Mouse (Mus musculus) adrenal gland, adult 2 months (tissue): ENCODE data around the gene Rgl1. TPM values are rescaled to one million over a fixed set of nuclear protein-coding genes. Genes with fewer than 3 reads are reported as not detected.

ENCODE experiments used
- DNase-seq: peaks from one replicate; pipeline ENCODE4 v3.0.0; 2021
- polyA plus RNA-seq: library from polyadenylated mRNA; depleted of rRNA; stranded (reverse); fragments of >200 nt; gene quantifications from 2 replicates; pipeline ENCODE4 v1.2.3, GENCODE M21; 2012
- total RNA-seq, 2 experiments: library from RNA; stranded (reverse); gene quantifications; 2 replicates each; pipeline ENCODE4 v1.2.3; 2021

Rgl1 gene
- total and polyA plus RNA-seq, 3 experiments = 4.4 to 38.3 (median 17.9) TPM

DNA sequence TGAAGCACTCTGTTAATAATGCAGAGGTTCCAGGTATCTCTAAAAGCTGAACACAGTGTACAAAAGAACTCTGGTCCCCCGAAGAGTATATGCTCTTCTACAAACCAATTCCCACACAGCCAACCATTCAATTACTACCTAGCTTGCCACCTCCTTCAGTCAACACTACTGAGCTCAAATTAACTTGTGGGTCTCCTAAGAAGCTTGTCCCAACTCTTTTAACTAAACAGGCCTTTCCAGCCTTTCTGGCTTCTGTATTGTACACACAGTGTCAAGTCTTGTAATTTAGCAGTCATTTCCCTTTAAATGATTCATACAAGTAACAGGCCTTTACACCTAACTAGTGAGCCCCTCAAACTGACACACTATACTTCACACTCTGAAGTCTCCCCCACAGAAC is 48.8 kb downstream of the Rgl1 start:
- DNase-seq = no peak

GRCm38 (mm10) chr1:152714405-152714804 is 51.7 kb downstream of the Rgl1 start:
- DNase-seq = no peak

DNA sequence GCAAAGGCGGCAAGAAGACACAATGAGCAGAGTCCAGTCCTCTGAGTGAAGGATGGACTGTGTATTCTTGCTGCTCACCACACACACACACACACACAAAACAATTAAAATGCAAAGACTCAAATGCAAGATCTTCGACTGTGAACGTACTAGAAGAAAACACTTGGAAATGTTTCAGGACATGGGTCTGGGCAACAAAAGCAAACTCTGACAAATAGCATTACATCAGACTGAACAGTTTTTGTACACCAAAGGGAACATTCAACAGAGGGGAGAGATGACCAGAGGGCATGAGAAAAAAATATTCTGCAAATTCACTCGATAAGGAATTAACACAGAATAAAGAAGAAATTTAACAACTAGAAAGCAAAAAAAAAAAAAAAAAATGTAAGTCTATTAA is 52.2 kb downstream of the Rgl1 start:
- DNase-seq = no peak

GRCm38 (mm10) chr1:152711037-152711436 is 55.1 kb downstream of the Rgl1 start:
- no peak for DNase-seq

DNA sequence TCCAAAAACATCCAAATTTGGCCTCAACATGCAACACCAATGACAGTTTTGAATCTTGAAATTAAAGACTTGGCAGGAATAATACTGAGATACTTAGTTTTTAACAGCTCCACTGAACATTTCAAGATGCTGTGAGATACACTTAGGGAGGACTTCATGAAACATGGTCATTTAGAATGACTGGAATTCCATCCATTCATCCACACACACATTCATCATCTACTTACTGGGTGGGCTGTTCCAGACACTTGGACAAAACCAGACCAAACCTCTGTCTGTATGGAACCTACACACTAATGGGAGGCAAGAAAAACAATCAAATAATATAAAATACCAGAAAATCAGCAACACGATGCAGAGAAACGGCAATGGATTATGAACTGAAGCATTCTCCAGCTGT is 58.6 kb downstream of the Rgl1 start:
- DNase-seq = no peak

GRCm38 (mm10) chr1:152703941-152704340 is 62.2 kb downstream of the Rgl1 start:
- no peak for DNase-seq

- DNase-seq = no peak
Measured at GRCm38 (mm10) chr1:152702920-152703319, 63.2 kb downstream of the Rgl1 start.

- no peak for DNase-seq
Measured at GRCm38 (mm10) chr1:152701066-152701465, 65.1 kb downstream of the Rgl1 start.

GRCm38 (mm10) chr1:152697341-152697740 is 68.8 kb downstream of the Rgl1 start:
- no peak for DNase-seq

DNA sequence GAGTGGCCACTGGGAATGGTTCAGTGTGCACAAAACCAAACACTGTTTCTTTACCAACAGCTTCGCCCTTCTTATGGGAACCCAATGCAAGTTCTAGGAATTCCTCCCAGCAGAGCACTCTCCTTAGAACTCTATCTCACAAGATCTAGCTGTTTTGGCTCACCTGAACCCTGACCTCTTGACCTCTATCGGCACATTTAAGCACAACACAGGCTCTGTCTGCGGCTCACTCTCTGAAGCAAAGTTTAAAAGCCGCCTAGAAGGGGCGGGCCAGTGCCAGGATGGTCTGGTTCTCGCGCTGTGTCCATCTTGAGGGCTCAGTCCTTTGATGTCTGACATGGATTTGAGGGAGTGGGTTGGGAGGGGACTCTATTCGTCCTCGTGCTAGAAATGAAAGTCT is 70.7 kb downstream of the Rgl1 start:
- DNase-seq = no peak

GRCm38 (mm10) chr1:152689968-152690367 is 76.2 kb downstream of the Rgl1 start:
- DNase-seq = no peak

DNA sequence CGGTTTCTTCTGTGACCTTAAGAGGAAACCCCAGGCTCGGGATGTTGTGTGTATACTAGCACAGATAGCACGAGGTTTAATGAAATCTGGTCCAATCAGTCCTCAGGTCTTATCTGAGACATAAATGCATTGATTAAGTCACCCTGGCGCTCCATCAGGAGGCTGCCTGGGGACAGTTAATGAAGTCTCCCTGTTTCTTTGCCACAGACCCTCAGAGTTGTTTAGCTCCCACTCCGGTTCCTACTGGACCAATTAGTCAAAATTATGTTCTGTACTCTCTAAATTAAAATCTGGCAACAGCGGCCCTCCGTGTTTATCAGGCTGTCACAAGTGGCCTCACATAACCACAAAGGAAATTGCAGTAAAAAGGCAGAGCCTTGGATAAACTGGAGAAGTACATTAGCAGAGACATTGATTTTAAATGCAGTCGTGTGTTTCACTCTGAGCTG is 78.4 kb downstream of the Rgl1 start:
- peak; percentile 7 for DNase-seq

DNA sequence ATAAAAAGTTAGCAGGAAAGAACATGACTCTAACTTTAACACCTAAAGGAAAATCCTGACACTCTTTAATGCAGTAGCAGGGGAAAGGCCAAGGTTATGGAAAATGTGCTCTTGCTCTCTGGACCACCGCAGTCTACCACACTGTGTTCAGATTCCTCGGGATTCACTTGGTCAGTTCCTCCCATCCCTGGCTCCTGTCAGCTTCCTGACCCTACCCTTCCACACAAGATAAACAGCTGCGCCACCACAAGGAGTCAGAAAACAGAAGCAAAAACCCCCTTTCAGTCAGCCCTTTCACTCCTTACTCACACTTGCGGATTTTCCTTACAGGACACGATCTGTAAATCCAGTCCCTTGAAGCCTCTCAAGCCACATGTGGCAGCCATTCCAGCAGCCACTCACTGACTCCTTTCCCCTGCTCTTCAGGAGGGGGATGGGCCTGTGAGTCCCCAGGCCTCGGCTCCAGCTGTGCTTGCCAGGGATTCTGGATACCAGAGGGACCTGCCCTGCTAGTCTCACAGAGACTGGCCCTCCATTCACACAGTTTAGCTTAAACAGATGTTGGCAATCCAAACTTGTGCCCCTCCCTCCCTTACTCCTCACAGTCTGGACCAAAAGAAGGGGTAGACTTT is 78.9 kb downstream of the Rgl1 start:
- DNase-seq = peak; percentile 40

GRCm38 (mm10) chr1:152685531-152685930 is 80.6 kb downstream of the Rgl1 start:
- DNase-seq = no peak

- peak; percentile 78 for DNase-seq
Measured at GRCm38 (mm10) chr1:152682368-152683194, 83.6 kb downstream of the Rgl1 start.

GRCm38 (mm10) chr1:152681676-152682367 is 84.3 kb downstream of the Rgl1 start:
- DNase-seq = peak; percentile 13

DNA sequence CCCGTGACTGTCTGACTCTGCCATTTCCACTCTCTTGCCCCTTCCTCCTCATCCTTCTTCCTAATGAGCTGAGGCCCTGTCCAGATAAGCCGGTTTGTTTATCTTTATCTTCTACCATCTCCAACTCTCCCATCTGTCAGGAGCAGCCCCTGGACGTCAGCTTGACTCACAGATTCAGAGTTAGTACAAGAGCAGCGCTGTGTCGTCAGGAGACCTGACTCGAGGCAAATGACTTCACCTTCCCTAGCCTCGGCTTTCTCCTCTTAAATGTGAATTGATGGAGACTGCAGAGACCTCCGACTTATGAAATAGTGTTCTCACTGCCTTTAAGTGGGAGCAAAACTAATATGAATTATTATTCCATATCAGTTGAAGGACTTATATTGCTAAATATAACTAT is 85.0 kb downstream of the Rgl1 start:
- no peak for DNase-seq

GRCm38 (mm10) chr1:152678451-152678850 is 87.7 kb downstream of the Rgl1 start:
- no peak for DNase-seq

- DNase-seq = peak; percentile 14
Measured at GRCm38 (mm10) chr1:152677482-152678211, 88.5 kb downstream of the Rgl1 start.

DNA sequence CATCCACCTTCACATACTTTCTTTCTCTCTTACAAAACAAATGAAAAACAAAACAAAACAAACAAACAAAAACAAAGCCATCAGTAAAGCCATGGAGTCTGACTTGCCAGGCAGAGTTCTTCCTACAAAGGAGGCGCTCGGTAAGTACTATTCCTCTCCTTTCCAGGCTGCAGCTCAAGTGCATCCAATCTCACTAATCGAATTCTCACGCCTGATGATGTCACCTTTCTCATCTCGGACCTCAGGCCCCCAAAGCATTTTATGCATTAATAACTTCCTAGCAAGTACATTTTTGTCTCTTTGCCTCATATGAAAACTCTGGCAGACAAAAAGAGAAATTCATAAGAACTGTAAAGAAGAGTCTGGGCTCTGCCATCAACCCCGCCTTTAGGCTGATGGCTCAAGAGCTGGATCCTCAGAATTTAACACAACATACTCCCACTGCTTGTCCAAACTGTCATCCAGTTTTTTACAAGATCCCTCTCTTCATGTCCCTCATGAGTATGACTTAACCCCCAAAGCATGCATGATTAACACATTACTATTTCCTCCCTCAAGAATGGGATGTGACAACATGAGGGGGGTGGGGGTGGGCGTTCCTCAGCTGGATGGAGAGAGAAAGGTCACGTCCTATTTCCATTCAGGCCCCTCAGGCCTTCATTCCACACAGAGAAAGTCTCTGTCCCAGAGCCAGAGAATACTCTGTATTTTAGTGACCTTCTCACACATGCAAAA is 96.5 kb downstream of the Rgl1 start:
- DNase-seq = no peak

GRCm38 (mm10) chr1:152660436-152660835 is 105.7 kb downstream of the Rgl1 start:
- DNase-seq = no peak

- no peak for DNase-seq
Measured at GRCm38 (mm10) chr1:152659961-152660360, 106.2 kb downstream of the Rgl1 start.
